Mouse (Mus musculus) forebrain, embryonic 14.5 days (tissue): ENCODE data around the gene Asap2. TPM values are rescaled to one million over a fixed set of nuclear protein-coding genes. Genes with fewer than 3 reads are reported as not detected.

Experiments
- ATAC-seq: fragments of 200-750 bp; cut with Nextera tagmentation; 2 replicates; pipeline ENCODE4 v1.8.0; 2017; ENCODE audit warnings: mild to moderate bottlenecking, moderate library complexity
- DNase-seq: peaks from one replicate; pipeline ENCODE4 v3.0.0-alpha.2; 2015; ENCODE audit warnings: low spot score
- H3K27ac ChIP-seq: fragments of 300-500 bp; sonication (generic); 2 replicates; pipeline ENCODE4 v1.5.1; 2014; ENCODE audit warnings: low read depth, mild to moderate bottlenecking, control low read depth, low read length, moderate library complexity
- H3K27me3 ChIP-seq: fragments of 300-500 bp; sonication (generic); replicated peaks from 2 replicates; pipeline ENCODE4 v1.6.1; 2014; ENCODE audit warnings: low read length, control low read depth, mixed read lengths; ENCODE audit not compliant: control insufficient read depth, insufficient read depth
- H3K36me3 ChIP-seq: fragments of 300-500 bp; sonication (generic); 2 replicates; pipeline ENCODE4 v1.6.1; 2014; ENCODE audit warnings: low read length, control low read depth; ENCODE audit not compliant: control insufficient read depth, insufficient read depth
- H3K4me1 ChIP-seq: fragments of 300-500 bp; sonication (generic); 2 replicates; pipeline ENCODE4 v1.6.1; 2014; ENCODE audit warnings: antibody characterized with exemption, low read length, control low read depth; ENCODE audit not compliant: control insufficient read depth, insufficient read depth
- H3K4me2 ChIP-seq: fragments of 300-500 bp; sonication (generic); 2 replicates; pipeline ENCODE4 v1.6.1; 2014; ENCODE audit warnings: mild to moderate bottlenecking, control low read depth, low read length
- H3K4me3 ChIP-seq: fragments of 300-500 bp; sonication (generic); 2 replicates; pipeline ENCODE4 v1.5.1; 2014; ENCODE audit warnings: low read depth, low read length, control low read depth
- H3K9ac ChIP-seq: fragments of 300-500 bp; sonication (generic); 2 replicates; pipeline ENCODE4 v1.6.1; 2014; ENCODE audit warnings: mild to moderate bottlenecking, low read length, control low read depth, moderate library complexity
- H3K9me3 ChIP-seq: fragments of 300-500 bp; sonication (generic); replicated peaks from 2 replicates; pipeline ENCODE4 v1.6.1; 2016; ENCODE audit warnings: low read length, control low read depth, mixed read lengths; ENCODE audit not compliant: control insufficient read depth
- WGBS: fragments of 180-500 bp; shearing (Covaris S2); extraction: QIAGEN DNeasy Blood & Tissue Kit; methylation state at CpG from one replicate; pipeline ENCODE4 v1.1.7; 2014; 5-methylcytosine and 5-hydroxymethylcytosine counted together
- polyA plus RNA-seq: library from polyadenylated mRNA; unstranded; fragments of >200 nt; fragmentation: Nextera tagmentation; extraction: Ambion mirVana; gene quantifications from 2 replicates; pipeline ENCODE4 v1.2.1, GENCODE M21; 2014

The Asap2 gene
- polyA plus RNA-seq, 1 experiment from 2014 or later = 13.1 TPM

- ATAC-seq (no peak), DNase-seq (no peak)
- Histone ChIP-seq H3K27ac (no peak overlapping the region), H3K4me3 (no peak overlapping the region), H3K4me2 (no peak overlapping the region), H3K9me3 (no peaks in the 10 kb centered on the region), H3K9ac (no peak overlapping the region), H3K4me1 (peaks cover 13% of the 10 kb centered on the region), H3K36me3 (no peaks in the 10 kb centered on the region), H3K27me3 (no peaks in the 10 kb centered on the region)
- 89% methylated on average over 4 of the region's 4 CpGs for WGBS
Observed at GRCm38 (mm10) chr12:21155062-21155461, 164.8 kb downstream of the Asap2 start.

DNA sequence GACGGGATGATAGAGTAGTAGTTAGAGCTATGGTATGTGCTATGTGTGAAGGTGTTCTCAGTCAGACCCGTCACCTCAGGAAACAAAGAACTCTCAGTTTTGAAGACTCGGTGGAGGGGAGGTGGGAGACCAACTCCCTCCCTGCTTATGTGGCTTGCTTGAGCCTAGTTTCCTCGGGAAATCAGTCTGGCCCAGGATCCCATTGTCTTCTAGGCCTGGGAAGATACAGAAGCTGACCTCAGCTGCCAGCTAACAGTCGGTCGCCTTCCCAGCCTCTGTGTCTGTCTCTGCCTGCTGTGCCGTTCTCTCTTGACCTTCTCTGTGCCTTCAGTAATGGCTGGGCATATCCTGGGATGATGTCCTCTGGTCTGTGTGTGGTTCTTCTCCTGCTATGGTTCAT is 169.0 kb downstream of the Asap2 start:
- H3K27ac ChIP-seq = no peak overlapping the region
- no peaks in the 10 kb centered on the region for H3K9me3 ChIP-seq
- peaks cover 3% of the 10 kb centered on the region for H3K4me1 ChIP-seq
- no peak for DNase-seq
- no peaks in the 10 kb centered on the region for H3K27me3 ChIP-seq
- H3K9ac ChIP-seq = no peak overlapping the region
- WGBS = 75% methylated on average over 7 of the region's 7 CpGs
- ATAC-seq = no peak
- H3K4me3 ChIP-seq = no peak overlapping the region
- H3K36me3 ChIP-seq = no peaks in the 10 kb centered on the region
- no peak overlapping the region for H3K4me2 ChIP-seq

DNA sequence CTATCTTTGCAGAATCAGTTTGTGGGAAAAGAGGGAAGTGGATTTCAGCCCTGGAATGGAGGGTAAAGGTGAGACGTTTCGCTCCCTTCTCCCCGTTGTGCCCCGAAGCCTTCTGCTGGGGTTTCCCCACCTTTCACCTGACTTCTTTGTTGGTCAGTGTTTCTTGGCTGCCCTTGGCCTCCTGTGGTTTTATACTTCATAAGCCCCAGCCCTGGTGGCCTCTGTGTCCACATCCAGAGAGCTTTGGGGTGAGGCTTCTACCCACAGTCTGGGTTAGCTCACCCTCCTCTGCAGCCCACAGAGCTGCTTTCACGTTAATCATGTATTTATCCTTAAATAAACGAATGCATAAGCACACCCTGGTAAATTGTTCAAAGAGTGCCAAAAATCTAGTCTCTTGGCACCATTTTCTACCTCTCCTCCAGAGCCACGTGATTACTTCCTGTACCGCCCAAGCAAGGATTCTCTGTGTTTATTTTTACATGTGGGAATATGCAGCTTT is 170.1 kb downstream of the Asap2 start:
- Histone ChIP-seq H3K4me1 (peaks cover 3% of the 10 kb centered on the region), H3K9me3 (no peaks in the 10 kb centered on the region), H3K9ac (no peak overlapping the region), H3K27me3 (no peaks in the 10 kb centered on the region), H3K4me3 (no peak overlapping the region), H3K36me3 (no peaks in the 10 kb centered on the region), H3K27ac (no peak overlapping the region), H3K4me2 (no peak overlapping the region)
- DNase-seq (peak; percentile 84), ATAC-seq (peak; percentile 46; the same call in 1 of the 2 replicates)
- WGBS = 74% methylated on average over 8 of the region's 8 CpGs

DNA sequence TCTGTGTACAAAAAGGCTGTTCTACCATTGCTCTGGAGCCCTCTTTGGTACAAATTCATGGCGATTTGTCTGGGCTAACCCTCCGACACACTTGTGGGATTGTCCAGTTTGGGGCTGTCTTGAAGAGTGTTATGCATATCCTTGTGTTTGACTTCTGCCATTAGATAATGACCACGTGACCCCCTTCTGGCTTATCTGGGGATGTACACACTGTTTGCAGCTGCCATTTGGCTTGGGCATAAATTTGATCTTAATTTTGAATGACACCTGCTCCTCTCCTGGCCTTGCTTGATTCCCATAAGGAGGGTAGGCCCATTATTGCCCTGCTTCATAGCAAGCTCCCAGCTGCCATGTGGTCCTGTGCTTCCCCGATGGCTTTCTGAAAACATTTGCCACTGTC is 171.6 kb downstream of the Asap2 start:
- ATAC-seq (no peak), DNase-seq (no peak)
- H3K27me3 ChIP-seq = no peaks in the 10 kb centered on the region
- no peak overlapping the region for H3K27ac ChIP-seq
- no peak overlapping the region for H3K4me2 ChIP-seq
- no peak overlapping the region for H3K4me3 ChIP-seq
- no peaks in the 10 kb centered on the region for H3K36me3 ChIP-seq
- no peaks in the 10 kb centered on the region for H3K9me3 ChIP-seq
- no peak overlapping the region for H3K9ac ChIP-seq
- 98% methylated on average over 4 of the region's 4 CpGs for WGBS
- H3K4me1 ChIP-seq = peaks cover 3% of the 10 kb centered on the region

DNA sequence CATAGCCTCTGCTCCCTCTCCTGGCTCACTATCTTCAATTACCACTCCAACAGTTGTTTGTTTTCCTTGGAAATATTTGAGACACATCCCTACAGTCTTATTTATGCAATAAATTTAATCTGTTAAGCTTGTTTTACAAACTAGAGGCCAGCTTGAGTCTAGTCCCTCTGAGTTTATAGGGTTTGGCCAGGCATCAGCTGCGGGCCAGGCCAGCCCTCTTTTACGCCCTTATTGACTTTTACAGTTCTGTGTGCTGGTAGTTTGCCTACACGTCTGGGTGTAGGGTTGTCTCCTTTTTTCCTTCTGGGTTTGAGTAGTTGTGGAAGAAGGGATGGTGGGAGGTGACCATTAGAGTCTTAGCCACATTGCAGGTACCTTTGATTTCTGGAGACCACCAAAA is 173.4 kb downstream of the Asap2 start:
- Histone ChIP-seq H3K9me3 (no peaks in the 10 kb centered on the region), H3K4me1 (peaks cover 3% of the 10 kb centered on the region), H3K27ac (no peak overlapping the region), H3K4me2 (no peak overlapping the region), H3K9ac (no peak overlapping the region), H3K36me3 (peaks cover 8% of the 10 kb centered on the region; the same call in 1 of the 2 replicates), H3K27me3 (no peaks in the 10 kb centered on the region), H3K4me3 (no peak overlapping the region)
- DNase-seq = no peak
- no peak for ATAC-seq
- WGBS = 92% methylated on average over 3 of the region's 3 CpGs

- H3K36me3 ChIP-seq = peaks cover 13% of the 10 kb centered on the region
- DNase-seq (no peak), ATAC-seq (no peak)
- no peaks in the 10 kb centered on the region for H3K9me3 ChIP-seq
- H3K27me3 ChIP-seq = no peaks in the 10 kb centered on the region
- peaks cover 3% of the 10 kb centered on the region for H3K4me1 ChIP-seq
- no peak overlapping the region for H3K27ac ChIP-seq
- H3K9ac ChIP-seq = no peak overlapping the region
- H3K4me3 ChIP-seq = no peak overlapping the region
- no peak overlapping the region for H3K4me2 ChIP-seq
- WGBS = 91% methylated on average over 8 of the region's 8 CpGs
Observed at GRCm38 (mm10) chr12:21164251-21164650, 174.0 kb downstream of the Asap2 start.

DNA sequence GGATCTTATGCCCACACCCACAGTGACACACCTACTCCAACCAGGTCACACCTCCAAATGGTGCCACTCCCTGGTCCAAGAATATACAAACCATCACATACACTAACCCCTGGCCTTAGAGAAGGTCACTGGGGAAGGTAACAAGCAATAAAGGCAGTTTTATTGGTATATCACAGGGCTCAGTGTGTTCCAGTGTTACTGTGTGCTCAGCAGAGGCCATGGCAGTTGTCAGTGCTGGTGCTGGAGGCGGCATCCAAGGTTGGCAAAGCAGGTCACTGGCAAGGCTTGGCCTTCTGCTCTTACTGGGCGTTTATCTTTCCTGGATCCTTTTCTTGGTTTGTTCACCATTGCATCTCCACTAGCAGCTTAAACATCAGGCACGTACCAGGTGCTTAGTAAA is 174.9 kb downstream of the Asap2 start:
- H3K4me3 ChIP-seq = no peak overlapping the region
- H3K4me2 ChIP-seq = no peak overlapping the region
- no peaks in the 10 kb centered on the region for H3K27me3 ChIP-seq
- peaks cover 22% of the 10 kb centered on the region for H3K36me3 ChIP-seq
- no peaks in the 10 kb centered on the region; the same call in 1 of the 2 replicates for H3K4me1 ChIP-seq
- no peaks in the 10 kb centered on the region for H3K9me3 ChIP-seq
- no peak overlapping the region for H3K27ac ChIP-seq
- 87% methylated on average over 3 of the region's 3 CpGs for WGBS
- DNase-seq (no peak), ATAC-seq (no peak)
- H3K9ac ChIP-seq = no peak overlapping the region

GRCm38 (mm10) chr12:21165891-21166342 is 175.7 kb downstream of the Asap2 start:
- Histone ChIP-seq H3K27ac (no peak overlapping the region), H3K4me1 (no peaks in the 10 kb centered on the region), H3K27me3 (no peaks in the 10 kb centered on the region), H3K9ac (no peak overlapping the region), H3K36me3 (peaks cover 22% of the 10 kb centered on the region), H3K4me2 (no peak overlapping the region), H3K4me3 (no peak overlapping the region), H3K9me3 (no peaks in the 10 kb centered on the region)
- no peak for ATAC-seq
- WGBS = 80% methylated on average over 7 of the region's 7 CpGs
- DNase-seq = no peak

DNA sequence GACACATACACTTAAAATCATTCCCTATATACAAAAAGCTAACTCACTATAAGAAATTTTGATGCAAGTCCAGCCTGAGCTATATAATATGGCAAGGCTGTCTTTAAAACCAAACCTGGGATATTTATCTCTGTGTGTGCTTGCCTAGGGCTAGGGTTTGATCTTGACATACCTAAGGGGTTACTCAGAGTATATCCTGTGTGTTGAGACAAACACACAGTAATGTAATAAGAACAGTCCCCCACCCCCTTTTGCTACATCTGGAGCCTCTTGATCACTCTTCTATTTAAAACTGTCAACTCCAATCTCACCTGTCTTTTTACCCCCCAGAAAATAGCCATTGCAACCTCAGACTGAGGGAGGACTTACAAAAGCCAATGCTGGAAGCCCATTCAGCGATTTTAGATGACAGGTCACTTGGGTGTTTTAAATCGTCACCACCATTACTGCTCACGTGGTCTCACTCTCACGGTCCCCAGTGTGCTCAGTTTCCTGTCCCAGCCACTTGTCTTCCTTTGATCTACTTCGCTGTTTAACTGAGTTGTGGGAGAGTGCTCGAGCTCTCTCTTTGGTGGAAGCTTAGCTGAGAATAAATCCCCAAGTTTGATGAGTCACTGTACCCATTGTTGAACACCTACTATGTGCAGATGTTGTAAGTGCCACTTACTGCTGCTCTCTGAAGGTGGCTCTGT is 176.8 kb downstream of the Asap2 start:
- DNase-seq (no peak), ATAC-seq (no peak)
- Histone ChIP-seq H3K27ac (no peak overlapping the region), H3K27me3 (no peaks in the 10 kb centered on the region), H3K4me1 (no peaks in the 10 kb centered on the region), H3K36me3 (peaks cover 26% of the 10 kb centered on the region), H3K9ac (no peak overlapping the region), H3K4me3 (no peak overlapping the region), H3K9me3 (no peaks in the 10 kb centered on the region), H3K4me2 (no peak overlapping the region)
- 69% methylated on average over 6 of the region's 6 CpGs for WGBS
